Mouse (Mus musculus) thymus, postnatal 10 days (tissue): ENCODE measurements around the gene Adarb1.

Experiments used
- DNase-seq, 2 experiments: peaks; one replicate each; pipeline ENCODE4 v3.0.0; 2021; ENCODE audit warnings: low spot score in 2 of 2

Gene Adarb1

GRCm38 (mm10) chr10:77418138-77418537 is at the start of gene Adarb1:
TSS of gene Adarb1 (minus strand) at chr10:77418270.
- peak; percentile 85 to 89 for DNase-seq

DNA sequence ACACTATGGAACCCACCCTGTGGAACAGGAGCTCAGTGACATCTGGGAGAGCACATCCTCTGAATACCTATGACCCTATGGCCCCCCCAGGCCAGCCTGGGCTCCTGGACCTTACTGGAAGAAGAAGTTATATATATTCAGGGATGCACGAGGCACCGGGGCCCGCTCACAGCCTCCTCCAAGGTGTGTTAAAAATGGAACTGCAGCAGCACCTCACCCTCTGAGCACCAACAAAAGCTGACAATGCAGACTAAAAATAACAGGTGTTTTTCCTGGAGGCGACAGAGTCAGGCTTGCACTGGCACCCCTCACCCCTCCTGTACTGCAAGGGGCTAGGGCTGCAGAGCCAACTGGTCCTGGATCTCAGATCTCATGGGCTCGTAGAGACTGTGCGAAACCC is 49.3 kb upstream of the Adarb1 start:
- no peak for DNase-seq

DNA sequence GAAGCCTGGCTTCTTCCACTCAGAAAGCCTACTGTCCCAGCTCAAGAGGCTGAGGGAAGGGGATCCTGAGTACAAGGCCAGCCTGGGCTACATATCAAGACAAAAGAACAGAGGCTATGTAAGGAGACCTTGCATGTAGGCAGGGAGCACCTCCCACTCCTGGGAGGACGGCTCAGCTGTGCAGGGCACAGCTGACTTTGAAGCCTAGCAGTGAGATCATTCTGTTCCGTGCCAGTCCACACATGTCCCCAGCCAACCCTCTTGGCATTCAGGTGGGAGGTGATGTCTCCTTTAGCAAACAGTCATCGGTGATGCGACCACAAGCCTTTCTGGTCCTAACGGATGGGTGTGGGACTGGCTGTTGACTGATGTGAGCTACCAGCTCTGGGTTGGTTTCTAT is 47.8 kb upstream of the Adarb1 start:
- no peak for DNase-seq

- DNase-seq = no peak
These were observed 46.3 kb upstream of the Adarb1 start for GRCm38 (mm10) chr10:77464181-77464936.

GRCm38 (mm10) chr10:77461161-77461560 is 43.1 kb upstream of the Adarb1 start:
- DNase-seq = no peak

- DNase-seq = no peak
These were observed 39.6 kb upstream of the Adarb1 start for GRCm38 (mm10) chr10:77457701-77458100.

DNA sequence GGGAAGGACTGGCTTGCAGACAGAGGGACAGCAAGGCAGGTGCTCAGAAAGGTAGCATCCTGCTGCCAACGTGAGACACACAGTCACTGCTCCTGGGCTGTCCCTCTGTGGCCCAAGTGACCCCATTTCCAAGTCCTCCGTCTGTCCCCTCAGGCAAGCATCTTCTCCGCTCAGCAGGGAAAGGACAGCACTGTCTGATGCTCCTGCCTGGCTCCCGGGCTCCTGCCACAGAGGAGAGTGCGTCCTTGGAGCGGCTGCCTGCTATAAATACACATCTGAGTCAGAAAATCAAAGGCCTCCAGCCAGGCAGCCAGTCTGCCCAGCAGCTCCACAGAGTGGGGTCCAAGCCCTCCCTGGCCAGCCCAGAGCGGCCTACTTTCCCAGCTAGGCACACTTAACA is 38.4 kb upstream of the Adarb1 start:
- DNase-seq = no peak

DNA sequence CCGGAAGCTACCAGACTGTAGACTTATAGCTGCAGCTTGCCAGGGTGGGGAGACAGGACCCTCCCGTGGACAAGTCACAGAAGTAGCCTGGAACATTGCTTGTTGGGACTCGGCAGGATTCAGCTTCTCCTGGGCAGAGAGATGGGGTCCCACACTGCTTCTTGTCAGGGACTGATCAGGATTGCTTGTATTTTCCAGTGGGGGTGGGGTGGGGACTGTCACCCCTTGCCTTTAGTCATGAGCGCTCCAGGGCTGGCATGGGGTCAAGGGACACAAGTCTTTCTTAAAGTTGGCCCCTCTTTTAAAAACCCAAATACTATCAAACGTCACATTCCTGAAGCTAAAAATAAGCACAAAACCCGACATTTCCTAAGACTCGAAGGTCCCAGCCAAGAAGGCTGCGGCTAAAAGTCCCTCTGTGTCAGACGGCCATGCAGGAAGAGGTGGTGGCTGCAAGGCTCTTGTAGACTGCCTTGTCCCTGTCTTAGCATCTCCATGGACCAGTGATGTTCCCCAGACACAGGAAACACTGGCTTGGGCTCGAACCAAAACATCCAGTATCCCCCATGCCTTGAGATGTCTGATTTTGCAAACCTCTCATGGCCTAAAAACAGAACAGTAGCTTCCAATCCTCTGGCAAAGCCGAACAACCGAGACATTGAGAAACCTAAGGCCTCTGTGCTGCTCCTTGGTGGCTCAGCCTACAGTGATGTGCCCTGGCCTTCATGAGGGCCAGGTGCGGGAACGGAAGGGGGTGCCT is 37.4 kb upstream of the Adarb1 start:
- DNase-seq = no peak

DNA sequence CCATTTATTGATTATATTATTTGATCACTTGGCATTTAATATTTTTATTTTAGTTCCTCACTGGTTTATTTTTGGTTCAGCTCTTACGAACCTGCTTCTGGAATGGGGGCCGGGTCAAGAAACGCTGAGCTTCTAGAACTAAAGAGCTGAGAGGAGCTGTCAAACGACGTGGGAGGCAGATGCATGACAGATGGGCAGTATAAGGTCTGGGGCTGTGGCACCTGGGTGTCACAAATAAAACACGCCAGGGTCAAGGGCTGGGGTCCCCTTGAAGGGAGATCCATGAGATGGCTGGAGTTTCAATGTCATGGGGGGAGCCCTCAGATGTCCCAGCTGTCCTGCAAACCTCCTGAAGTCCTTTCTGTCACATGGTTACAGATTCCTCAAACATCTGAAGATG is 36.7 kb upstream of the Adarb1 start:
- DNase-seq = no peak

- no peak for DNase-seq
These were observed 33.8 kb upstream of the Adarb1 start for GRCm38 (mm10) chr10:77451822-77452221.

GRCm38 (mm10) chr10:77450159-77450464 is 32.0 kb upstream of the Adarb1 start:
- DNase-seq = no peak

- DNase-seq = no peak
These were observed 31.5 kb upstream of the Adarb1 start for GRCm38 (mm10) chr10:77449315-77450158.

DNA sequence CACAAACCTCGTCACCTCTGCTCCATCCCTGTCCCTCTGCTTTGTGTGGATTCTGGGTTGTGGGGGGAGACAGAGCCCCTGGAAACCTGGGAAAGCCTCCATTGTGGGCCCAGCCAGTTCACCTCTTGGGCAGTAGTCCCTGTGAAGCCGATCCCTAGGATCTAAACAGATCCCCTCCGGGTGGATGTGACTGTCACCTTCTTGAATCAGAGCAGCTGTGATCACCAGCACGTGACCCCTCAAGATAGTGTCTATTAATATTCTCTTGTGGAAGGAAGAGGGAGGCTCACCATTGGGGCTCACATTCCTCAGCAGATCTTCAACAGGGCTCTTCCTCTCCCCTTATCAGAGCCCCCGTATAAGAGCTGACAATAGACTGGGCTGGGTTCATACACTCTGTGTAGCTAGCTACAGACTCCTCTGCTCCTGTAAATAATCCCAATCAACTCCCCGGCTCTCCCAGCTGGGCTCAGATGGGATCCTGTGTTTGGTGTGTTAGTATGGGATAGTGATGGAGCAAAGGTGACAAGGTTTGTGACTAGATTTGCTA is 30.7 kb upstream of the Adarb1 start:
- DNase-seq = no peak

DNA sequence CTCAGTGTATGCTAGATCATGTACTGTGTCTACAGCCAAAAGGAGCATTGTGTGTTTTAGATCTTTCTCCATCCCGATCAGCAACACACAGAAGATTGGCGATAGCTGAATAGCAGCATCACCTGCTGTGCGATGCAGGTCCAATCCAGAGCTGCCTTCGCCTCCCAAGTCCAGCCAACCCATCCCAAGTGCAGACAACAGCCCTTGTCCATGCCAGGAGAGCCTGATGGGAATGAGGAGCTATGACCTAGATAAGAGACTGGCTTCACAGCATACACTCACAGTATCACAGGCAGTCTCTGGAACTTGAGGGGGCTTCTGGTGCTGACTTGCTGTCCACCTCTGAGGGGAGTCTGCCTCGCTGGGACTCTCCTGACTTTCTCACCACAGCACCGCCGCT is 30.1 kb upstream of the Adarb1 start:
- no peak for DNase-seq

GRCm38 (mm10) chr10:77447755-77448154 is 29.7 kb upstream of the Adarb1 start:
- DNase-seq = no peak

DNA sequence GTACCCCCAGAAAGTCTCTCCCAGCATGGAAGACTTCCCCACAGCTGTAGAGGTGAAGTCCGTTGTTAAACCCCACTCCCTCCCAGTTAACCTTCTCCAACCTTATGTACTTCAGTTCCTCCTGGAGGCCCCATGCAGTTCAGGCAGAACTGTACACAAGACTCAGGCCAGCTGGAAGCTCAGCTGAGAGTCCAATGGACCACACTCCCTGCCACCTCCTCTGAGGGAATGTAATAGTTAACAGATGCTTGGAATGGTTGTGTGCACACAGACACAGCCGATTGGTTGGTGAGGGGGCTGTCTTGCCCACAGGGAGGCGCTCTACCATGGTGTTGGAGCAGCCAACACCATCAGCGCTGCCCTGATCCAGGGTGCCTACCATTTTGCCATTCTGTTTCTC is 24.2 kb upstream of the Adarb1 start:
- no peak for DNase-seq

DNA sequence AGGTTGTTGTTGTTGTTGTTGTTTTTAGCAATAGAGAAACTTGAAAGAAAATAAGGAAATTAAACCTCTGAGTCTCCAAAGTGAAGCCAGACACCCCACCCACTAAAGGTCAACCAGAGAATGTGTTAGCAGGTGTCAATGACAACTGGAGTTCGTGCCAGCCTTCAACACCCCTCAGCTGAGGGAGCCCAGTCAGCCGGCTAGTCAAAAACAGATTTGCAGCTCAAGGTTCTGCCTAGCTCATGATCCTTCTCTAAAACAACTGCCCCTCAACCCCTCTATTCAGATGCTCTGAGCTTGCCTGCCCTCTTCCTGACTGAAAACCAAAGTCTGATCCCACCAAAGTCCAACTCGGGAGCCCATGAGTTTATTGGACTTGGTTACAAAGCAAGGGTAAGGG is 23.7 kb upstream of the Adarb1 start:
- DNase-seq = no peak

DNA sequence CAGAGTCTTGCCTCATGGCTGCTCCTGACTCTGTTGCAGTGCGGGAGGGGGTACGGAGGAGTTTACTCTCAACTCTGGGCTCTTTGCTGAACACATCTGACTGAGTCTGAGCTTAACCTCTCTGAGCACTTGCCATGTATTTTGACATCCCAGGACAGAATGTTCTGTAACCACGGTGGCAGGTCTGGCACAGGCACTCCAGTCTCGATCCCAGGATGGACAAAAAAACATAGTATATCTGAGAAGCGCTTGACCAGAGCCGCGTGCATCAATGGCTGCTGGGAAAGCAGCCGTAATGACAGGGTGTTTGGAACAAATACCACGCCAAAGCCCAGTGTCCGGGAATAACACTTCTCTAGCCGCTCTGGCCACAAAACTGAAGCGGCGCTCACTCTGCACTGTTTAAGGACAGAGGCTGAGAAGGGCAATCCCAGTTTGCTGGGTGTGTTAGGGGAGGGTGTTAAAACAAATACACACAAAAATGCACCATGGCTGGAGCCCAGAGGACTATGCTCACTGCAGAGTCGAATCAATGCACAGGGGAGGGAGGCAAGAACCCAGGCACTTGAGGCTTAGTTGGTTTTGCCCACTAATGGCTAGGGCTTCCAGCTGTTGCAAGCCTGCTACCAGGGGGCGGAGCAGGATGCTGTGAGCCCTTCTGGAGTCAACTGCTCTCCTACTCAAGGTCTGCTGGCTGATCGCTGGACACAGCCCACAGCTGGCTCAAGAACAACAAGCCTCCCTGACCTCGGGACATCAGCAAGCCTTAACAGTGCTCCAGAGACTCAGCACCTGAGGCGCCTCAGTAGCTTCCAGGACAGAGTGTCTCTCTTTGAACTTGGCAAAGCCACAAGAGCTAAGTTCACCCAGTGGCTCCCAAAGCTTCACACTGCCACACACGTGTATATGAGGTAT is 23.0 kb upstream of the Adarb1 start:
- DNase-seq = no peak

- DNase-seq = no peak
These were observed 22.2 kb upstream of the Adarb1 start for GRCm38 (mm10) chr10:77440286-77440685.

GRCm38 (mm10) chr10:77439026-77439425 is 21.0 kb upstream of the Adarb1 start:
- DNase-seq = no peak

GRCm38 (mm10) chr10:77438021-77438420 is 20.0 kb upstream of the Adarb1 start:
- no peak for DNase-seq
